Comparison of ENCODE assay signal across 14 mouse cellular contexts in genomic region chr5:64414519-64414918, GRCm38 (mm10).
"Had no signal": no experiment of that assay in that cellular context is flagged by ENCODE, and none has a peak within 500 bp of the region (broad histone marks: within the 10 kb centered on the region; RNA-seq: fewer than 3 reads in every experiment).

No protein-coding gene starts in this region.

- H3K36me3 ChIP-seq: liver, embryonic 15.5 days; midbrain, embryonic 10.5 days; midbrain, embryonic 12.5 days; neural tube, embryonic 12.5 days; stomach, embryonic 15.5 days had no signal

- H3K4me2 ChIP-seq: liver, embryonic 15.5 days; lung, embryonic 14.5 days; midbrain, embryonic 12.5 days; neural tube, embryonic 12.5 days; stomach, embryonic 15.5 days had no signal

- H3K9ac ChIP-seq: liver, embryonic 15.5 days; lung, embryonic 14.5 days; midbrain, embryonic 12.5 days; neural tube, embryonic 12.5 days; stomach, embryonic 15.5 days had no signal

- H3K4me1 ChIP-seq: midbrain, embryonic 10.5 days; midbrain, embryonic 12.5 days; neural tube, embryonic 12.5 days; stomach, embryonic 15.5 days had no signal

- DNase-seq: lung, adult 18-20 months; lung, embryonic 14.5 days; lung, postnatal 10 days; lung, postnatal 4 days; midbrain, embryonic 14.5 days; right cerebral cortex, postnatal 14 days; thymus, adult 18-20 months; thymus, postnatal 14 days; thymus, postnatal 36 days had no signal

- H3K4me3 ChIP-seq: liver, embryonic 15.5 days; midbrain, embryonic 10.5 days; midbrain, embryonic 12.5 days; neural tube, embryonic 12.5 days; stomach, embryonic 15.5 days had no signal

- H3K27ac ChIP-seq: liver, embryonic 15.5 days; midbrain, embryonic 10.5 days; midbrain, embryonic 12.5 days; neural tube, embryonic 12.5 days; stomach, embryonic 15.5 days had no signal

- H3K27me3 ChIP-seq: liver, embryonic 15.5 days; midbrain, embryonic 12.5 days; neural tube, embryonic 12.5 days; stomach, embryonic 15.5 days had no signal

- H3K9me3 ChIP-seq: liver, embryonic 15.5 days; midbrain, embryonic 12.5 days; neural tube, embryonic 12.5 days; stomach, embryonic 15.5 days had no signal
